Mouse (Mus musculus): ENCODE results near the gene Phldb3. TPM values are rescaled to one million over a fixed set of nuclear protein-coding genes. Genes with fewer than 3 reads are reported as not detected.

Gene Phldb3
- polyA plus RNA-seq, 1 experiment from 2014 or later = not detected

DNA sequence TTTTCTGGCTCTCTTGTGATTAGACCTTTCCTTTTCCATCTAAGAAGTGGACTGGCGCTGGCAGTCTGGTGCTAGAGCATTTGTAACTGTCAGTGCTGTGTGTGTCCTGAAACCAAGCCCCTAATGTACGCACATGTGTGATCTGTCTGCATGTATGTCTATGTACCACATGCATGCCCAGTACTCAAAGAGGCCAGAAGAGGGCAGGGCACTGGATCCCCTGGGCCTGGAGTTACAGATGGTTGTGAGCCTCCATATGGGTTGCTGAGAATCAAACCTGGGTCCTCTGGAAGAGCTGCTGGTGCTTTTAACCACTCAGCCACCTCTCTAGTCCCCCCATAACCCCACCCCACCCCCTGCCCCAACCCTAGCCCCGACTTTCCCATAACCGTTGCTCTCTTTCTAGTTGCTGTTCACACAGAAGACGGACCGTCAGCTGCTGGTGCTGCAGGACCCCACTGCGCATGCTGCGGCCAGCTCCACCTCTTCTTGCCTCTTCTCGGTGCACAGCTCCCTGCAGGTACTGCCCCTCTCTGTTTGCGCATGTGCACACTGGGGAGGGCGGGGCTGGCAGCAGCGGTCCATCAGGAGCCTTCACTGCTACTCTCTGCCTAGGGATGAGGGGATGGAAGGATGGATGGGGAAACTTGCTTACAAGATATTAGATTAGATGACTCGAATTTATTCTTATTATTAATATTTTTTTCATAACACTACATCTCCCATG is 9.3 kb downstream of the Phldb3 start:
- Histone ChIP-seq H3K27ac (no peak overlapping the region), H3K36me3 (replicated peaks) (no peaks in the 10 kb centered on the region), H3K4me2 (no peak overlapping the region), H3K9ac (no peak overlapping the region), H3K4me1 (no peaks in the 10 kb centered on the region), H3K4me3 (no peak overlapping the region), H3K27me3 (replicated peaks) (no peaks in the 10 kb centered on the region), H3K9me3 (no peaks in the 10 kb centered on the region)
- WGBS = 54% methylated on average over 13 of the region's 13 CpGs
- ATAC-seq (replicated peaks) = no peak

- no peak overlapping the region for H3K9ac ChIP-seq
- no peak overlapping the region for H3K4me3 ChIP-seq
- no peak overlapping the region for H3K4me2 ChIP-seq
- WGBS = 87% methylated on average over 3 of the region's 3 CpGs
- no peaks in the 10 kb centered on the region for H3K27me3 ChIP-seq (replicated peaks)
- H3K36me3 ChIP-seq (replicated peaks) = no peaks in the 10 kb centered on the region
- ATAC-seq (replicated peaks) = no peak
- H3K4me1 ChIP-seq = no peaks in the 10 kb centered on the region
- H3K27ac ChIP-seq = no peak overlapping the region
- no peaks in the 10 kb centered on the region for H3K9me3 ChIP-seq
These were observed 10.6 kb downstream of the Phldb3 start for GRCm38 (mm10) chr7:24621193-24621592.

DNA sequence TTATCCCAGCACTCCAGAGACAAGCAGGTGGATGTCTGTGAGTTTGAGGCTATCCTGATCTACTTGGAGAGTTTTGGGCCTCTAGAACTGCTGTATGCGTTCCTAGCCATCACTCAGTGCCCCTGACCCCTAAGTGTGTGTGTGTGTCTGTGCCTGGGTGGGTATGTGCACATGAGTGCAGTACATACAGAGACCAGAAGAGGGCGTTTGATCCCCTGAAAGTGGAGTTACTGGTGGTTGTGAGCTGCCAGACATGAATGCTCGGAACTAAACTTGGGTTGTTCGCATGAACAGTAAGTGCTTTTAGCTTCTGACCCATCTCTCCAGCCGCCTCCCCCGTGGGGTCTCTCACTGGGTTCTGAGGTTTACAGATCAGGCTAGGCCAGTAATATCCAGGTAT is 12.4 kb downstream of the Phldb3 start:
- Histone ChIP-seq H3K27me3 (replicated peaks) (no peaks in the 10 kb centered on the region), H3K4me2 (no peak overlapping the region), H3K9me3 (no peaks in the 10 kb centered on the region), H3K4me1 (no peaks in the 10 kb centered on the region), H3K9ac (no peak overlapping the region), H3K4me3 (no peak overlapping the region), H3K27ac (no peak overlapping the region), H3K36me3 (replicated peaks) (no peaks in the 10 kb centered on the region)
- no peak for ATAC-seq (replicated peaks)
- 84% methylated on average over 6 of the region's 6 CpGs for WGBS

DNA sequence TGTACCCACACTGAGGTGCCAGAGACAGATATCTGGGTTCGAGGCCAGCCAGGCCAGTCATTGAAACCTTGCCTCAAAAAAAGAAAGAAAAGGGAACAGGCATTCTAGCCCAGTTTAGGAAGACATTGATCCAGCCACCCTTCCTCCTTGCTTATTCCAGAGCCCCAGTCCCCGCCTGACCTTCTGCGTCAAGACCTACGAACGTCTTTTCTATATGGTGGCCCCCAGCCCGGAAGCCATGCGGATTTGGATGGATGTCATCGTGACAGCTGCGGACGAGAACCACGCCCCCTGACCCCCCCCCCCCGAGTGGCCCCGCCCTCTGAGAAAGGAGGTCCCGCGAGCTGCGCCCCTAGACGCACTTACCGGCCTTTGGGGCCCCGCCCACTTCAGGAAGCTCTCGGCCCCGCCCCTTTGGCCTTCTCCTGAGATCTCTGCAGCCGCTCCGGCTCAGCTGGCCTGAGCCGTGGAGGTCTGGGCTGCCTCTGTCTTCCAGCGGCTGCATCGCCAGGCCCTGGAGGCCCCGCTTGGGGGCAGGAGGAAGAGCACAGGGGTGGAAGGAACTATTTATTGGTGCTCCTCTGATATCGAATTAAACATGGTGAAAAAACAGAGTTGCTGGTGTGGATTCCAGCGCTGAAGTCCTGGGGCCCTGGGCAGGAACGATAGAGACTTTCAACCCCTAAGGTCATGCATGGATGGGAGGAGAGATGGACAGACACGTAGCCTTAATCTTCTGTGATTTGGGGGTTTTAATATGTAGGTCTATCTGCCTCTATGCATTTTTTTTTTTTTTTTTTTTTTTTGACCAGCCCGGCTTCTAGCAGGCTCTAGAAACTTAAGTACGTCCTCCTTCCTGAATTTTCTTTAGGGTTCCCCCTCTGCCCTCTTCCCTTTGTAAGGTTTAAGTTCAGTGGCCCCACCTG is 18.4 kb downstream of the Phldb3 start:
- H3K4me1 ChIP-seq = peaks cover 6% of the 10 kb centered on the region; the same call in 1 of the 2 replicates
- H3K27me3 ChIP-seq (replicated peaks) = no peaks in the 10 kb centered on the region
- peak overlapping the region; percentile 53 for H3K4me2 ChIP-seq
- peak overlapping the region; percentile 30 for H3K4me3 ChIP-seq
- no peaks in the 10 kb centered on the region for H3K36me3 ChIP-seq (replicated peaks)
- ATAC-seq (replicated peaks) = peak; percentile 61
- H3K9me3 ChIP-seq = no peaks in the 10 kb centered on the region
- H3K27ac ChIP-seq = no peak overlapping the region
- WGBS = 9% methylated on average over 31 of the region's 33 CpGs
- H3K9ac ChIP-seq = peak overlapping the region; percentile 37; the same call in 1 of the 2 replicates

DNA sequence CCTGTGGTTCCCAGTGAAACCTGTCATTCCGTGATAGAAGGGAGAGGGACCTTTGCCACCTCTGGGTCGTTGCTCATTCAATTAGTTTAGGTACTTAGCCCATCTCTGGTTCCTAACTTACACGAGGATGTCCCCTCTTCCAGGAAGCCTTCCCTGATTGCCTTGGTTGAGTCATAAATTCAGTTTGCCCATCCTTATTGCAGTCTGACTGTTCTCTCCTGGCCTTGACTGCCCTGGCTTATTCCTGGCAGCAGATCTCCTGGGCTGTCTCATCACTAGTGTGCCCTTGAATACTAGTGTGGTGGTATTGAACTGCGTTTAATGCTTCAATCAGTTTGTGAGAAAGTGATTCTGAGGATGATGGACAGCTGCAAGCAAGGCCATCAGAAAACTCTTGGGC is 19.1 kb downstream of the Phldb3 start:
- no peak for ATAC-seq (replicated peaks)
- Histone ChIP-seq H3K4me1 (peaks cover 6% of the 10 kb centered on the region; the same call in 1 of the 2 replicates), H3K4me3 (no peak overlapping the region), H3K9me3 (no peaks in the 10 kb centered on the region), H3K9ac (no peak overlapping the region), H3K27me3 (replicated peaks) (no peaks in the 10 kb centered on the region), H3K4me2 (no peak overlapping the region), H3K27ac (no peak overlapping the region), H3K36me3 (replicated peaks) (no peaks in the 10 kb centered on the region)
- whole genome bisulfite sequencing = 69% methylated on average over 4 of the region's 4 CpGs

DNA sequence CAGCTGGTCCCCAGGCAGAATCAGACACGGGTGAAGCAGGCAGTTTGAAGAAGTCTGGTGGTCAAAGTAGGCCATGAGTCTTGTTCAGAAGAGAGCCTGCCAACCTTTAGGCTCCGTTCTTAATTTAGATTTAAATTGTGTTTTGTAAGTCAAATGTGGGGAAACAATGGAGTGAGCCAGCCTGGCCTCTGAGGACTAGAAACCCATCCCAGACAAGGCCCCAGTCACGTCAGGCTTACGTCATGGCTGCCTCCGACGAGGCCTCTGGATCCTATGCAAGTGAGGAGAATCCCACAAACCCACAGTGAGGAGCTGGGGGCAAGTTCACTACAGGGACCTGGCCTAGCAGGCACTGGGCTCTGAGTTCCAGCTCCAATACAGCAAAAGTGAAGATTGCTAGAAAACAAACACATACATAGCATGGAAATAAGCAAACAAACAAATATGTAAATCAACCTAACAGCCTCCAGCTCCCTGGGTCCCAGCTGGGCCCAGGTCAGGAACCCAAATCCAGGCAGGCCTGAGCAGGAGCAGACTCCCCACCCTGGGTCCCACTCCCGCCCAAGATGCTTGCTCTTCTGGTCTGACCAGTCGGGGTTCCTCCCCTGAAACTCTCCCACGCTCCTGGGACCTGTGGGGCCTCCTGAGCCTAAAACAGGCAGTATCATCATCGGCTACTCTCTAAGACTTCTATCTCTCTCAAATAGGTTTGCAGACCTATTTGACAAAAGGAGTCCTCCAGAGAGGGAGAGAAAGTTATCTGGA is 19.7 kb downstream of the Phldb3 start:
- no peak overlapping the region for H3K4me2 ChIP-seq
- 69% methylated on average over 10 of the region's 10 CpGs for WGBS
- no peak overlapping the region for H3K4me3 ChIP-seq
- no peak overlapping the region for H3K27ac ChIP-seq
- no peaks in the 10 kb centered on the region for H3K27me3 ChIP-seq (replicated peaks)
- ATAC-seq (replicated peaks) = no peak
- no peaks in the 10 kb centered on the region for H3K9me3 ChIP-seq
- H3K4me1 ChIP-seq = peaks cover 6% of the 10 kb centered on the region; the same call in 1 of the 2 replicates
- no peak overlapping the region for H3K9ac ChIP-seq
- H3K36me3 ChIP-seq (replicated peaks) = no peaks in the 10 kb centered on the region

DNA sequence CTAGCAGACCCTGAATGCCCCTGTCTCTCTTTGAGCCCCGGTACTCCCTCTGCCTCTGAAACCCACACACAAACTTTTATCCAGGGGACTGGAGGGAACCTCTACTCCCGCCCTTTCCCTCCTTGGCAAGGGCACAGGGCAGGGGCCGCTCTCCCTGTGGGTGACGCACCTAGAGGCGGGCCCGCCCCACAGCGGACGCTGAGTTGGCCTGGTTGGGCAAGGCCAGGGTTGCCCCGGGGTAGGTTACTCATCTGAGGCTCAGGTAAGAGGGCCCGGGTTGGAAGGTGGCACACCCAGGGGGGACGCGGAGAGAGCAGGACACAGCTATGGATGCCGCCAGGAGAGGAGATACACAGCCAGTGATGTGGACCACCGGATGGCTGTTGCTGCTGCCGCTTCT is 25.7 kb downstream of the Phldb3 start, which contains the start of gene Lypd3:
Lypd3 (plus strand) TSS at position 287 of the 400 bp plus-strand sequence.
- Histone ChIP-seq H3K27ac (no peak within 1 kb of the TSS), H3K9me3 (no peaks in the 10 kb centered on the region), H3K27me3 (replicated peaks) (peaks cover 48% of the 10 kb centered on the region), H3K4me2 (peak within 1 kb of the TSS; percentile 84), H3K9ac (no peak within 1 kb of the TSS), H3K4me3 (peak within 1 kb of the TSS; percentile 17; the same call in 1 of the 2 replicates), H3K36me3 (replicated peaks) (no peaks in the 10 kb centered on the region), H3K4me1 (peaks cover 17% of the 10 kb centered on the region)
- 16% methylated on average over 15 of the region's 15 CpGs for WGBS
- no peak for ATAC-seq (replicated peaks)

DNA sequence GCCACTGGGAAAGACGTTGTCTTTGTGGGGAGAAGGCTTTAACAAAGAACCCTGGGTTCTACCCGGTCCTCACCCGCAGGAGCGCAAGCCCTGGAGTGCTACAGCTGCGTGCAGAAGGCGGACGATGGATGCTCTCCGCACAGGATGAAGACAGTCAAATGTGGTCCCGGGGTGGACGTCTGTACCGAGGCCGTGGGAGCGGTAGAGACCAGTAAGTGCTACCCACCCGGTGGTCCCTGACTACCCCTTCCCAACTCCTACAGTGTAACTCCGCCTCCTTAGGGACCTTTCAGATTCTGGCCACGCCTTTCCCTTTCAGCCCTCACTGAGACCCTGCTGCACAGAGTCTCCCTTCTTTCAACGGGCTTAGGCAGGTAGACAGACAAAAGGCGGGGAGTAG is 26.5 kb downstream of the Phldb3 start:
- no peaks in the 10 kb centered on the region for H3K36me3 ChIP-seq (replicated peaks)
- H3K27me3 ChIP-seq (replicated peaks) = peaks cover 48% of the 10 kb centered on the region
- peaks cover 17% of the 10 kb centered on the region for H3K4me1 ChIP-seq
- WGBS = under 1% methylated on average over 18 of the region's 18 CpGs
- H3K9me3 ChIP-seq = no peaks in the 10 kb centered on the region
- H3K27ac ChIP-seq = no peak overlapping the region
- peak overlapping the region; percentile 84 for H3K4me2 ChIP-seq
- peak overlapping the region; percentile 17; the same call in 1 of the 2 replicates for H3K4me3 ChIP-seq
- no peak overlapping the region for H3K9ac ChIP-seq
- 0 out of 2 replicates have a peak, but pooled peaks have one; percentile 34 for ATAC-seq (replicated peaks)

- 3% methylated on average over 35 of the region's 35 CpGs for WGBS
- H3K27me3 ChIP-seq (replicated peaks) = peaks cover 48% of the 10 kb centered on the region
- ATAC-seq (replicated peaks) = peak; percentile 51; the same call in 1 of the 2 replicates
These were observed 27.7 kb downstream of the Phldb3 start for GRCm38 (mm10) chr7:24638026-24638856.

DNA sequence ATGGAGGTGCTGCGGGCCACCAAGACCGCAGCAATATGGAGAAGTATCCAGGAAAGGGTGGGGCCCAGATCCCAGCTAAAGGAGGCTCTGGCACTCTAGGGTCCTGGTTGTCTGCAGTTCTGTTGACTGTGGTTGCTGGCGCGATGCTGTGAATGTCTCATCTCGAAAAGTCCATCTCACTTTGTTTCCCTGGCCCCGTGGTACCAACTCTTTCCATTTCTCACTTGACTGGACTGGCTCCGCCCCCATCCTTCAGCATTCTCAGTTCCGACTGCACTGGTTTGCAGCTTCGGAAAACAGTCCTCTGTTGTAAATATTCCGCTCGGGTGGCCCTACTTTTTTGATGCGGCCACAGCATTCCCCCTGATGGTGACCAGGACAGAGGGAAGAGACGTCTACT is 29.9 kb downstream of the Phldb3 start:
- Histone ChIP-seq H3K4me2 (no peak overlapping the region), H3K27me3 (replicated peaks) (peaks cover 48% of the 10 kb centered on the region), H3K9ac (no peak overlapping the region), H3K4me1 (peaks cover 17% of the 10 kb centered on the region), H3K27ac (no peak overlapping the region), H3K36me3 (replicated peaks) (no peaks in the 10 kb centered on the region), H3K4me3 (no peak overlapping the region), H3K9me3 (no peaks in the 10 kb centered on the region)
- 59% methylated on average over 13 of the region's 13 CpGs for WGBS
- ATAC-seq (replicated peaks) = no peak

More at GRCm38 (mm10) chr7:24638026-24638856, 27.7 kb downstream of the Phldb3 start:
- Histone ChIP-seq H3K4me3 (peak overlapping the region; percentile 42), H3K9ac (peak overlapping the region; percentile 35), H3K36me3 (replicated peaks) (no peaks in the 10 kb centered on the region), H3K4me2 (peak overlapping the region; percentile 84), H3K27ac (no peak overlapping the region), H3K9me3 (no peaks in the 10 kb centered on the region), H3K4me1 (peaks cover 17% of the 10 kb centered on the region)

GRCm38 (mm10) chr7:24642491-24642890 is 31.9 kb downstream of the Phldb3 start:
- 13% methylated on average over 9 of the region's 9 CpGs for WGBS
- Histone ChIP-seq H3K4me2 (no peak overlapping the region), H3K36me3 (replicated peaks) (no peaks in the 10 kb centered on the region), H3K4me1 (peaks cover 10% of the 10 kb centered on the region), H3K27ac (no peak overlapping the region), H3K9me3 (no peaks in the 10 kb centered on the region), H3K27me3 (replicated peaks) (peaks cover 31% of the 10 kb centered on the region), H3K4me3 (no peak overlapping the region), H3K9ac (no peak overlapping the region)
- ATAC-seq (replicated peaks) = no peak

Measured in midbrain, embryonic 15.5 days (tissue).